In the genomic region with DNA sequence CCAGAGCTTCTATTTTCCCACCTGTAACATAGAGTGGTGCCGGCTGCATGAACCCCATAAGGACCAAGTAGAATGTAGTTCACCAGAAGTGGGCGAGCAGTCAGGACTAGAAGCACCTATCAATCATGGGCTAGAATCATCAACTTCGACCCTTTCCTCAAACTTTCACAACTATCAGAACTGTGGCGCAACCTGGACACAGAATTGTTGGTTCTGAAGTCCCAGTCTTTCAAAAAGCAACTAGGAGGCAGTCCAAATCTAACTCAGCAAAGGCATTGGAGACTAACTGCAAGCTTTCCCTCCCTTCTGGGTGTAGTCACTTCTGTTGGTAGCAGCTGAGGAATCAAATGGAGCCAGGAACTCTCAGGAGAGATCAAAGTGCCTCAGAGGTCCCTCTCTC, we compare ENCODE assay signal across 15 mouse cellular contexts. TPM values are rescaled to one million over a fixed set of nuclear protein-coding genes. Genes with fewer than 3 reads are reported as not detected.
A peak's percentile ranks its signal among the peaks of the same experiment; 100 is the strongest.
DNase-seq lines count a peak whose midpoint lies in the region; ATAC-seq and TF ChIP-seq lines count a peak whose summit lies in the region.
"Had no signal": no experiment of that assay in that cellular context is flagged by ENCODE, and none has a peak within 500 bp of the region (broad histone marks: within the 10 kb centered on the region; RNA-seq: fewer than 3 reads in every experiment).

No protein-coding gene starts in this region.

- DNase-seq in gastrocnemius, adult 2 months, result no peak
- no peak for DNase-seq in gastrocnemius, postnatal 4 days (ENCODE audit: low spot score in 2 of 2)
- DNase-seq in neural tube, embryonic 10.5 days (ENCODE audit: extremely low spot score, low spot score), result no peak
- no peak for DNase-seq in right cerebral cortex, postnatal 14 days
- no peak for DNase-seq in adrenal gland, adult 18-20 months (ENCODE audit: low spot score in 2 of 2)
- DNase-seq: embryo, embryonic 11 days; heart, postnatal 10 days; liver, embryonic 13.5 days had no signal

- H3K4me1 ChIP-seq in neural tube, embryonic 12.5 days, result peaks cover 14% of the 10 kb centered on the region
- H3K4me1 ChIP-seq in midbrain, embryonic 15.5 days, result peaks cover 26% of the 10 kb centered on the region
- H3K4me1 ChIP-seq: liver, embryonic 13.5 days had no signal

- H3K36me3 ChIP-seq in neural tube, embryonic 12.5 days, result no peaks in the 10 kb centered on the region
- H3K36me3 ChIP-seq in midbrain, embryonic 15.5 days (replicated peaks), result no peaks in the 10 kb centered on the region
- H3K36me3 ChIP-seq: liver, embryonic 13.5 days had no signal

- no peak overlapping the region for H3K9ac ChIP-seq in neural tube, embryonic 12.5 days
- H3K9ac ChIP-seq in midbrain, embryonic 15.5 days, result no peak overlapping the region
- H3K9ac ChIP-seq: liver, embryonic 13.5 days had no signal

- intact Hi-C loops in gastrocnemius, adult 2 months (cut with DNase I), result no loop called here

- no peak overlapping the region for H3K27ac ChIP-seq in gastrocnemius, adult 2 months
- H3K27ac ChIP-seq in neural tube, embryonic 12.5 days, result no peak overlapping the region
- H3K27ac ChIP-seq in midbrain, embryonic 15.5 days, result no peak overlapping the region
- H3K27ac ChIP-seq: liver, embryonic 13.5 days had no signal

- peaks cover 37% of the 10 kb centered on the region for H3K27me3 ChIP-seq in neural tube, embryonic 12.5 days (replicated peaks)
- peaks cover 6% of the 10 kb centered on the region for H3K27me3 ChIP-seq in midbrain, embryonic 15.5 days (replicated peaks)

- no peaks in the 10 kb centered on the region for H3K9me3 ChIP-seq in neural tube, embryonic 12.5 days
- H3K9me3 ChIP-seq in midbrain, embryonic 15.5 days, result no peaks in the 10 kb centered on the region
- H3K9me3 ChIP-seq: liver, embryonic 13.5 days had no signal

- no peak for ATAC-seq in neural tube, embryonic 12.5 days (ENCODE audit: low FRiP score, low read depth)
- no peak for ATAC-seq in midbrain, embryonic 15.5 days (replicated peaks)
- ATAC-seq: activated CD4-positive, CD25-positive, alpha-beta regulatory T cell, adult 4 months; CD4-positive, CD25-positive, alpha-beta regulatory T cell, adult 4 months; lung, postnatal 0 days had no signal

- no peak for TF ChIP-seq CTCF in gastrocnemius, adult 2 months (IDR thresholded peaks at IDR 0.05)

- peak overlapping the region; percentile 73; the same call in 1 of the 2 replicates for H3K4me3 ChIP-seq in gastrocnemius, adult 2 months
- no peak overlapping the region for H3K4me3 ChIP-seq in neural tube, embryonic 12.5 days
- H3K4me3 ChIP-seq in midbrain, embryonic 15.5 days, result peak overlapping the region; percentile 84
- H3K4me3 ChIP-seq: erythroblast, embryonic 14.5 days; liver, embryonic 13.5 days; megakaryocyte, embryonic 14.5 days had no signal

- WGBS in neural tube, embryonic 12.5 days, result 88% methylated on average over 4 of the region's 4 CpGs
- 90% methylated on average over 4 of the region's 4 CpGs for WGBS in midbrain, embryonic 15.5 days

- H3K4me2 ChIP-seq in neural tube, embryonic 12.5 days (replicated peaks), result peak overlapping the region; percentile 94
- peak overlapping the region; percentile 75 for H3K4me2 ChIP-seq in midbrain, embryonic 15.5 days
- H3K4me2 ChIP-seq: liver, embryonic 13.5 days had no signal

RNA-seq across cellular contexts. Expression of gene Trhde, which starts 2.6 kb away (rescaled TPM):
- total RNA-seq in gastrocnemius, adult 2 months (2021), result under 1 TPM; 0.26 to 0.42 TPM
- total RNA-seq in gastrocnemius, postnatal 4 days (2021), result 1 to 10 TPM; 1.3 to 1.5 TPM
- 4.6 and 4.8 TPM in 2 replicates for polyA plus RNA-seq in neural tube, embryonic 12.5 days (2016; fragmentation: Nextera tagmentation; extraction: Ambion mirVana)
- 6.0 and 7.4 TPM in 2 replicates for polyA plus RNA-seq in midbrain, embryonic 15.5 days (2015; fragmentation: Nextera tagmentation; extraction: Ambion mirVana)
- 1 to 10 TPM in 1 of 2 experiments, under 1 TPM in 1; 0.63 to 1.0 TPM for total RNA-seq in adrenal gland, adult 18-20 months (2021)
- polyA plus RNA-seq: activated CD4-positive, CD25-positive, alpha-beta regulatory T cell, adult 4 months; CD4-positive, CD25-positive, alpha-beta regulatory T cell, adult 4 months; erythroblast, embryonic 14.5 days; liver, embryonic 13.5 days; lung, postnatal 0 days had no signal
